In genomic region chr19:50358561-50358960, GRCm38 (mm10) we compare ENCODE assay signal across 19 mouse cellular contexts.
A peak's percentile ranks its signal among the peaks of the same experiment; 100 is the strongest.
DNase-seq lines count a peak whose midpoint lies in the region; ATAC-seq and TF ChIP-seq lines count a peak whose summit lies in the region.
"Had no signal": no experiment of that assay in that cellular context is flagged by ENCODE, and none has a peak within 500 bp of the region (broad histone marks: within the 10 kb centered on the region; RNA-seq: fewer than 3 reads in every experiment).

No protein-coding gene starts in this region.

- no peak overlapping the region for H3K4me2 ChIP-seq in kidney, embryonic 15.5 days
- no peak overlapping the region for H3K4me2 ChIP-seq in kidney, postnatal 0 days (ENCODE audit: low read length)
- no peak overlapping the region for H3K4me2 ChIP-seq in hindbrain, embryonic 12.5 days (replicated peaks)
- H3K4me2 ChIP-seq: embryonic facial prominence, embryonic 13.5 days; heart, embryonic 15.5 days; intestine, embryonic 15.5 days; liver, embryonic 12.5 days; stomach, embryonic 15.5 days had no signal

- 28% methylated on average over 2 of the region's 2 CpGs for WGBS in kidney, adult 2 months
- 32% methylated on average over 2 of the region's 2 CpGs for WGBS in kidney, embryonic 15.5 days
- 20% methylated on average over 2 of the region's 2 CpGs for WGBS in kidney, postnatal 0 days
- WGBS in hindbrain, embryonic 12.5 days = 49% methylated on average over 2 of the region's 2 CpGs

- TF ChIP-seq POLR2A in kidney, adult 2 months (IDR thresholded peaks at IDR 0.05; ENCODE audit: low read depth, low read length) = no peak

- H3K9ac ChIP-seq in kidney, embryonic 15.5 days = no peak overlapping the region
- H3K9ac ChIP-seq in kidney, postnatal 0 days (ENCODE audit: low read depth, low read length) = no peak overlapping the region
- H3K9ac ChIP-seq in hindbrain, embryonic 12.5 days = no peak overlapping the region
- H3K9ac ChIP-seq: embryonic facial prominence, embryonic 13.5 days; heart, embryonic 15.5 days; intestine, embryonic 15.5 days; liver, embryonic 12.5 days; stomach, embryonic 15.5 days had no signal

- H3K36me3 ChIP-seq in kidney, adult 2 months (ENCODE audit: control insufficient read depth, insufficient read depth, low read length) = no peaks in the 10 kb centered on the region
- H3K36me3 ChIP-seq in kidney, embryonic 15.5 days = no peaks in the 10 kb centered on the region
- H3K36me3 ChIP-seq in kidney, postnatal 0 days (ENCODE audit: insufficient read depth, low read length) = no peaks in the 10 kb centered on the region
- no peaks in the 10 kb centered on the region for H3K36me3 ChIP-seq in hindbrain, embryonic 12.5 days
- H3K36me3 ChIP-seq: embryonic facial prominence, embryonic 13.5 days; heart, embryonic 15.5 days; intestine, embryonic 15.5 days; liver, embryonic 12.5 days; stomach, embryonic 15.5 days had no signal

- no peaks in the 10 kb centered on the region for H3K27me3 ChIP-seq in kidney, adult 2 months (replicated peaks; ENCODE audit: control insufficient read depth, insufficient read depth, low read length)
- no peaks in the 10 kb centered on the region for H3K27me3 ChIP-seq in kidney, embryonic 15.5 days
- no peaks in the 10 kb centered on the region for H3K27me3 ChIP-seq in kidney, postnatal 0 days (ENCODE audit: insufficient read depth, low read length)
- no peaks in the 10 kb centered on the region for H3K27me3 ChIP-seq in hindbrain, embryonic 12.5 days
- H3K27me3 ChIP-seq: embryonic facial prominence, embryonic 13.5 days; heart, embryonic 15.5 days; intestine, embryonic 15.5 days; liver, embryonic 12.5 days; stomach, embryonic 15.5 days had no signal

- no peaks in the 10 kb centered on the region for H3K4me1 ChIP-seq in kidney, adult 2 months (ENCODE audit: control insufficient read depth, insufficient read depth, low read length)
- H3K4me1 ChIP-seq in kidney, embryonic 15.5 days = 0 out of 2 replicates have a peak, but pooled peaks cover 3% of the 10 kb centered on the region
- H3K4me1 ChIP-seq in kidney, postnatal 0 days (replicated peaks; ENCODE audit: insufficient read depth, low read length) = no peaks in the 10 kb centered on the region
- peaks cover 9% of the 10 kb centered on the region; the same call in 1 of the 2 replicates for H3K4me1 ChIP-seq in hindbrain, embryonic 12.5 days
- H3K4me1 ChIP-seq: intestine, embryonic 15.5 days; liver, embryonic 12.5 days; stomach, embryonic 15.5 days had no signal

- DNase-seq in embryo, embryonic 10 days (ENCODE audit: low spot score) = peak; percentile 29
- DNase-seq in embryo, embryonic 9.5 days (ENCODE audit: extremely low spot score) = no peak
- peak; percentile 36 for DNase-seq in kidney, adult 2 months
- peak; percentile 23 for DNase-seq in kidney, postnatal 0 days (ENCODE audit: low spot score)
- peak; percentile 52 for DNase-seq in retina, postnatal 1 day
- DNase-seq in layer of hippocampus, adult 8-10 months (ENCODE audit: low spot score in 2 of 2) = no peak
- DNase-seq: adrenal gland, postnatal 25 days; cerebellum, adult 9-11 months; layer of hippocampus, adult 9-11 months; right cerebral cortex, adult 18-20 months; spleen, adult 18-20 months had no signal

- H3K9me3 ChIP-seq in kidney, embryonic 15.5 days (replicated peaks) = no peaks in the 10 kb centered on the region
- no peaks in the 10 kb centered on the region for H3K9me3 ChIP-seq in kidney, postnatal 0 days (replicated peaks; ENCODE audit: low read length)
- H3K9me3 ChIP-seq in hindbrain, embryonic 12.5 days (replicated peaks) = no peaks in the 10 kb centered on the region
- H3K9me3 ChIP-seq: embryonic facial prominence, embryonic 13.5 days; heart, embryonic 15.5 days; intestine, embryonic 15.5 days; liver, embryonic 12.5 days; stomach, embryonic 15.5 days had no signal

- no peak for ATAC-seq in kidney, embryonic 15.5 days (replicated peaks; ENCODE audit: low FRiP score)
- ATAC-seq in kidney, postnatal 0 days (replicated peaks; ENCODE audit: low FRiP score, low read depth) = no peak
- ATAC-seq in hindbrain, embryonic 12.5 days (ENCODE audit: low FRiP score) = no peak
- ATAC-seq: intestine, embryonic 15.5 days; liver, embryonic 12.5 days; lung, postnatal 0 days had no signal

- no peak overlapping the region for H3K4me3 ChIP-seq in kidney, adult 2 months (ENCODE audit: insufficient read depth, low read depth, low read length)
- no peak overlapping the region for H3K4me3 ChIP-seq in kidney, embryonic 15.5 days (replicated peaks)
- H3K4me3 ChIP-seq in kidney, postnatal 0 days (replicated peaks; ENCODE audit: low read depth, low read length) = no peak overlapping the region
- H3K4me3 ChIP-seq in hindbrain, embryonic 12.5 days = no peak overlapping the region
- H3K4me3 ChIP-seq: embryonic facial prominence, embryonic 13.5 days; heart, embryonic 15.5 days; intestine, embryonic 15.5 days; liver, embryonic 12.5 days; stomach, embryonic 15.5 days had no signal

- no peak for TF ChIP-seq CTCF in kidney, adult 2 months (conservative IDR thresholded peaks at IDR 0.05; ENCODE audit: insufficient read depth, insufficient read length, low read depth, low read length)
- TF ChIP-seq CTCF in kidney, postnatal 0 days (IDR thresholded peaks at IDR 0.05; ENCODE audit: low read depth) = no peak

- H3K27ac ChIP-seq in kidney, adult 2 months (ENCODE audit: insufficient read depth, low read depth, low read length) = peak overlapping the region; percentile 23; the same call in 1 of the 2 replicates
- H3K27ac ChIP-seq in kidney, embryonic 15.5 days = no peak overlapping the region
- no peak overlapping the region for H3K27ac ChIP-seq in kidney, postnatal 0 days
- no peak overlapping the region for H3K27ac ChIP-seq in hindbrain, embryonic 12.5 days
- H3K27ac ChIP-seq: embryonic facial prominence, embryonic 13.5 days; heart, embryonic 15.5 days; intestine, embryonic 15.5 days; liver, embryonic 12.5 days; stomach, embryonic 15.5 days had no signal

Comparison
In these comparisons a context has a peak if more than half of its experiments do, and no peak if none do; other contexts are left out.
1. DNase-seq: peak in embryo, embryonic 10 days (single experiment), kidney, adult 2 months (single experiment), kidney, postnatal 0 days (single experiment) and retina, postnatal 1 day (single experiment); none in embryo, embryonic 9.5 days (single experiment) and layer of hippocampus, adult 8-10 months (0 of 2).